Mouse (Mus musculus): ENCODE results near the gene Mpeg1. TPM values are rescaled to one million over a fixed set of nuclear protein-coding genes. Genes with fewer than 3 reads are reported as not detected.

Gene Mpeg1
- polyA plus RNA-seq, 1 experiment, result 34.0 TPM

DNA sequence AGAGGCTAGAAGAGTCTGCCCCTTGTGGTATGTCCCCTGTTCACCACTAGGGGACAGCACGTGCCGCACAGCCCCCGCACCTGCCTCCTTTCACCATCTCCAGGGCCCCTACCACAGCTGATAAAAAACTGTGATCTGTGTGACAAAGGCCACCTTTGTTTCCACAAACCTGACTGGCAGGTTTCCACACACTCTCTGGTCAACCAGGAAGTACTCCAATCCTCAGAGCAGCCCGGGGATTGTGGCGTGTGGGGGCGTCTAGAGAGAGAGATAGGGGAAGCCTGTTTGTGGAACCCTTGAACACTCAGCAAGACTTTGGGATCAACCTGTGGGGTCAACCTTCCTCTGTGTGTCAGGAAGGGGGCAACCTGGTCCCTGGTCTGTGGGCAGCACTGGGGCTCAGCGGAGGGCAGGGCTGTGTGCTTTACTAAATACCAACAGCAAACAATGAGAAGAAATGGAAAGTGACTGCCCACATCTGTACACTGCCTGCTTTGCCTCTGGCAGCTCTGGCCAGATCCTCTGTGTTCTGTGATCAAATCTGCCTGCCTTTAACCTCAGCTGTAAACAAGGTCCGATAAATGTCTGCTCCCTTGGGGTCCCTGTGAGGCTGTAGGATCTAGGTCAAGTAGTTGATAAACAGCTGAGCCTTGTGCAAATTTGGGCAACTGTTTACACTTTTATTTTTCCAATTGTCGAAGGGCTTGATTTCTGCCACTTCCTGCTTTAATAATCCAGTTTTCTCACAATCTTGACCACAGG lies 27.8 kb downstream of the Mpeg1 start:
- no peaks in the 10 kb centered on the region for H3K27me3 ChIP-seq (ENCODE audit: control insufficient read depth, insufficient read depth, low read length)
- no peak overlapping the region for H3K27ac ChIP-seq (ENCODE audit: control insufficient read depth, insufficient read depth, low read length)
- DNase-seq, result peak; percentile 51
- H3K4me1 ChIP-seq (replicated peaks; ENCODE audit: control insufficient read depth, insufficient read depth, low read length), result peaks cover 4% of the 10 kb centered on the region
- H3K4me3 ChIP-seq (ENCODE audit: control insufficient read depth, insufficient read depth, low read length), result no peak overlapping the region
- WGBS, result 36% methylated on average over 9 of the region's 9 CpGs
- no peaks in the 10 kb centered on the region for H3K36me3 ChIP-seq (ENCODE audit: control insufficient read depth, insufficient read depth, low read length)
- TF ChIP-seq POLR2A (IDR thresholded peaks at IDR 0.05; ENCODE audit: control insufficient read depth, extremely low read depth, insufficient read depth, low read length, poor library complexity) (no peak), CTCF (IDR thresholded peaks at IDR 0.05; ENCODE audit: borderline replicate concordance, control insufficient read depth, extremely low read depth, insufficient read depth, low read length, poor library complexity) (peak; percentile 92)

DNA sequence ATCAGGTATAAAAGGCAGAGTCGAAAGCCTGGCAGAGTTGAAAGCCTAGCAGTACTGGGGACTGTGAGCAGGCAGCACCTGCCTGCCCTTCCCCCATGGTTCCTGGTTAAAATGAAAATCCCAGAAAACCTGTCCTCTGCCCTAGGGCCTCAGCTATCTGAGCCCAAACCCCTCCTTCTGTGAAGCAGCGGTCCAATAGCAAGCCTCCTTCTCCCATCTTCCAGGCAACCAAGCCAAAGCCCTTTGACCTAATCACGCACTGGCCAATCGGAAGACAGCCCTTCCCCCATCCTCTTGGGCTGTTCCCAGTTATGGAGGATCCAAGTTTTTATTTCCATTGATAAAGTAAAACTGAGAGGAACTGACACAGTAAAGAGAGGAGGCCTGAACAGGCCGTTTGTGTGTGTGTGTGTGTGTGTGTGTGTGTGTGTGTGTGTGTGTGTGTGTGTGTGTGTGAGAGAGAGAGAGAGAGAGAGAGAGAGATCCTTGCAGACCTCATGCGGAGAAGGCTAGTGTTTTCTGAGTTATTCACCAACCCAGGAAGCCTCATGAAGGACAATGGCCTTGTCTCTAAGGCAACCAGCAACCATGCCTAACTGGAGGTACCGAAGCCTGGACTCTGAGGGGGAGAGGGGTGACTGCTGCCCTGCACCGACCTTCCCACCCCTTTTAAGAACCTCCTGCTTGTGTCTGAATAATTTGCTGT lies 28.5 kb downstream of the Mpeg1 start:
- TF ChIP-seq POLR2A (IDR thresholded peaks at IDR 0.05; ENCODE audit: control insufficient read depth, extremely low read depth, insufficient read depth, low read length, poor library complexity) (no peak), CTCF (IDR thresholded peaks at IDR 0.05; ENCODE audit: borderline replicate concordance, control insufficient read depth, extremely low read depth, insufficient read depth, low read length, poor library complexity) (no peak)
- DNase-seq, result no peak
- Histone ChIP-seq H3K27me3 (ENCODE audit: control insufficient read depth, insufficient read depth, low read length) (no peaks in the 10 kb centered on the region), H3K27ac (ENCODE audit: control insufficient read depth, insufficient read depth, low read length) (no peak overlapping the region), H3K36me3 (ENCODE audit: control insufficient read depth, insufficient read depth, low read length) (no peaks in the 10 kb centered on the region), H3K4me3 (ENCODE audit: control insufficient read depth, insufficient read depth, low read length) (no peak overlapping the region), H3K4me1 (replicated peaks; ENCODE audit: control insufficient read depth, insufficient read depth, low read length) (peaks cover 4% of the 10 kb centered on the region)
- WGBS, result 81% methylated on average over 8 of the region's 8 CpGs

DNA sequence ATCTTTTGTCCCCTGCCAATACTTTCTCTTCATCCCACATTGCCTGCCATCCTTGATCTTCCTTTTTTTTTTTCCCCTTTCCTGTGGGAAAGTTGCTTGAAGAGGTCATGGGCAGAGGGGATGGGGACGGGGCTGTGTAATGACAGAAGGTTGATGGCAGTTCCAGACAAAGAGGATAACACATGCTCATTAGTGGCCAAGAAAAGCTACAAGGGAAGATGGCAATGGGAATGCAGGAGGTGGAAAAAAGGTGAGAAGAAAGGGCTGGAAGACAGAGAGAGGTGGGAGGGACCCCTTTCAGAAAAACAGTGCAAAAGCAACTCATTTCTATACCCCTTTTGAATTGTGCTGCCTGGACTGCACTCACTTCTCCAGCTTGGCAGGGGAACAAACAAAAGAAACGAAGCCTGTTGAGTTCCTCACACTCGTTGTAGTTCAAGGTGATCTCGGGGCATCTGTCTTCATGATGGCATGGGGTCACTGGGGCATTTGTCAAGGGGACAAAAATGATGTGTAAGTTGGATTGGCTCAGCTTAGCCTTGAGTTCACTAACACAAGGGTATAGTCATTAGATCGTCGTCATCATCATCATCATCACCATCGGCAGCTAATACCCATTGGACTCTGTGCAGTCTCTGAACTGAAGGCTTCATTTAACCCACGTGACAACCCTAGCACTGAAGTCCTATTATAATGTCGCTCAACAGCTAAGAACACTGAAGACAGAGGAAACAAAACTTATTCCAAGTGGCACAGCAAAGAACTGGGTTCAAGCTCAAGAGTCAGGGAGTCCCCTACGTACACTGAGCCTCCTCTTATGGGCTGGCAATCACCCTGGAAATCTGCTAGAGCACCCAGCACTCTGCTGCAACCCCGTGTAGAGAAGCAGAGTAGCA lies 29.3 kb downstream of the Mpeg1 start:
- no peaks in the 10 kb centered on the region for H3K36me3 ChIP-seq (ENCODE audit: control insufficient read depth, insufficient read depth, low read length)
- H3K4me3 ChIP-seq (ENCODE audit: control insufficient read depth, insufficient read depth, low read length), result no peak overlapping the region
- no peak overlapping the region for H3K27ac ChIP-seq (ENCODE audit: control insufficient read depth, insufficient read depth, low read length)
- H3K27me3 ChIP-seq (ENCODE audit: control insufficient read depth, insufficient read depth, low read length), result no peaks in the 10 kb centered on the region
- peaks cover 4% of the 10 kb centered on the region for H3K4me1 ChIP-seq (replicated peaks; ENCODE audit: control insufficient read depth, insufficient read depth, low read length)
- DNase-seq, result no peak
- TF ChIP-seq CTCF (IDR thresholded peaks at IDR 0.05; ENCODE audit: borderline replicate concordance, control insufficient read depth, extremely low read depth, insufficient read depth, low read length, poor library complexity) (no peak), POLR2A (IDR thresholded peaks at IDR 0.05; ENCODE audit: control insufficient read depth, extremely low read depth, insufficient read depth, low read length, poor library complexity) (no peak)
- WGBS, result 90% methylated on average over 11 of the region's 11 CpGs

DNA sequence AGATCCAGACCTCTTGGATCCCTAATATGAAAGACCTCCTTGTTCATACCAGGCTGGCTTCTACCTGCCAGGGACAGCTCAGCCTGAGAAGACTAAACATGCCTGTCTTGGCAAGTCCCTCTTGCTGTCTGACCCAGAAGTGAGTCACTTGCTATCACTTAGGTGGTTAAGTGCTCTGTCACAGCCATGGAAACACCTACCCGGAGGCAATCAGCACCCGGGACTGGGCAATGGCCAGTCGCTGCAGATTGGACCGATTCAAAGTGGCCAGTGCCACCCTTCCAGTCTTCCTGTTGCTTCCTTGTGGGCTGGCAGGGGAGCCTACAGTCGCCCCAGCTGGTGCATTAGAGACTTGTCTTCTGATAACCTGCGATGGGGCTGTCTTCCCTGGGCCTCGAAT lies 31.1 kb downstream of the Mpeg1 start:
- Histone ChIP-seq H3K36me3 (ENCODE audit: control insufficient read depth, insufficient read depth, low read length) (no peaks in the 10 kb centered on the region), H3K4me1 (replicated peaks; ENCODE audit: control insufficient read depth, insufficient read depth, low read length) (peaks cover 4% of the 10 kb centered on the region), H3K27ac (ENCODE audit: control insufficient read depth, insufficient read depth, low read length) (no peak overlapping the region), H3K4me3 (ENCODE audit: control insufficient read depth, insufficient read depth, low read length) (no peak overlapping the region), H3K27me3 (ENCODE audit: control insufficient read depth, insufficient read depth, low read length) (no peaks in the 10 kb centered on the region)
- DNase-seq, result no peak
- WGBS, result 96% methylated on average over 7 of the region's 7 CpGs
- no peak for TF ChIP-seq POLR2A (IDR thresholded peaks at IDR 0.05; ENCODE audit: control insufficient read depth, extremely low read depth, insufficient read depth, low read length, poor library complexity)
- no peak for TF ChIP-seq CTCF (IDR thresholded peaks at IDR 0.05; ENCODE audit: borderline replicate concordance, control insufficient read depth, extremely low read depth, insufficient read depth, low read length, poor library complexity)

DNA sequence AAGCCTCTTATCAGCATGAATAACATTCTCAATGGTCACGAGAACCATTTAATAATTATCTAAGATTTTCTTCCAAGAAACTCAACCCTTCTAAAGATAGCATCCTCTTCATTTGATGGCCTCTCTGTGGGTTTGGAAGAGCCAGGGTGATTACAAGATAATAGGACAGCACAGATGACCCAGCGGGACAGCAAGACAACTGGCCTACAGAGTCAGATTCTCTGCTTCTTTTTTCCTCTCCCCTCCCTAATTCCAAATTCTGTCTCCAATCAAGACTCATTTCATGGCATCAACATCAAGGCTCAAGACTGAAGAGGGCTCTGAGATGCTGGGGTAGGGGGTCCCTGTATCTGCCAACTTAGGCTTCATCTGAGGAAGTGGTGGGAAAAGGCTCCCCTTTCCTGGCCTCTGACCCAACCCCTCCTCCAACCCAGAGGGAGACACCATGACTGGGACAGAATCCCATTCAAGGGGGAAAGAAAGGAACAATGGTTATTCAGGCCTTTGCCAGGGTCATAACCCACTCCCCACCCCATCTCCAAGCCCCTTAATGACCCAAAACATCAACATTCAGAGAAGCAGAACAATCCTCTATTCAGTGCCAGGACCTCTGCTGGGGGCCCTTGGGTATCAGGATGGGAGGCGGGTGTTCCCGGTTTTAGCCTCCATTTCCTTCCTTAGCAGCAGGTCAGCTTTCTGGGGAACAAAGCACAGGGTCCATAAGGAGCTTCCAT lies 33.0 kb downstream of the Mpeg1 start:
- no peak for DNase-seq
- no peak for TF ChIP-seq POLR2A (IDR thresholded peaks at IDR 0.05; ENCODE audit: control insufficient read depth, extremely low read depth, insufficient read depth, low read length, poor library complexity)
- no peak for TF ChIP-seq CTCF (IDR thresholded peaks at IDR 0.05; ENCODE audit: borderline replicate concordance, control insufficient read depth, extremely low read depth, insufficient read depth, low read length, poor library complexity)
- Histone ChIP-seq H3K4me3 (ENCODE audit: control insufficient read depth, insufficient read depth, low read length) (no peak overlapping the region), H3K36me3 (ENCODE audit: control insufficient read depth, insufficient read depth, low read length) (no peaks in the 10 kb centered on the region), H3K27ac (ENCODE audit: control insufficient read depth, insufficient read depth, low read length) (no peak overlapping the region), H3K4me1 (replicated peaks; ENCODE audit: control insufficient read depth, insufficient read depth, low read length) (no peaks in the 10 kb centered on the region), H3K27me3 (ENCODE audit: control insufficient read depth, insufficient read depth, low read length) (no peaks in the 10 kb centered on the region)
- WGBS, result 81% methylated on average over 4 of the region's 4 CpGs

DNA sequence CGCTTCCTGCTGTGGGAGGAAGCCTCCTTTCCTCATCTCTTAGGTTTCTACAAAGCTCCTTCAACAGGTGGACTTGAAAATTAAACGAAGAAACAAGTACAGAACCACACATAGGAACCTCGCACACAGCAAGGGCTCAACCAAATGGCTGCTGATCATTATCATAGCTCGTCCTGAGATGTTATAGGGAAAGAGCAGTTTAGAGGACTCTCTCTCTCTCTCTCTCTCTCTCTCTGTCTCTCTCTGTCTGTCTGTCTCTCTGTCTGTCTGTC lies 33.5 kb downstream of the Mpeg1 start:
- Histone ChIP-seq H3K4me3 (ENCODE audit: control insufficient read depth, insufficient read depth, low read length) (no peak overlapping the region), H3K27ac (ENCODE audit: control insufficient read depth, insufficient read depth, low read length) (no peak overlapping the region), H3K4me1 (replicated peaks; ENCODE audit: control insufficient read depth, insufficient read depth, low read length) (no peaks in the 10 kb centered on the region), H3K27me3 (ENCODE audit: control insufficient read depth, insufficient read depth, low read length) (no peaks in the 10 kb centered on the region), H3K36me3 (ENCODE audit: control insufficient read depth, insufficient read depth, low read length) (no peaks in the 10 kb centered on the region)
- WGBS, result 76% methylated on average over 4 of the region's 4 CpGs
- no peak for DNase-seq
- TF ChIP-seq CTCF (IDR thresholded peaks at IDR 0.05; ENCODE audit: borderline replicate concordance, control insufficient read depth, extremely low read depth, insufficient read depth, low read length, poor library complexity), result no peak
- TF ChIP-seq POLR2A (IDR thresholded peaks at IDR 0.05; ENCODE audit: control insufficient read depth, extremely low read depth, insufficient read depth, low read length, poor library complexity), result no peak
